Mouse (Mus musculus) ES-Bruce4 (cell line): Measurements from ENCODE around the gene Ntn4.

Experiments
- CTCF ChIP-seq: IDR thresholded peaks from one replicate; pipeline ENCODE4 v1.8.1; 2011; ENCODE audit warnings: low read depth, low read length
- POLR2A ChIP-seq: IDR thresholded peaks from one replicate; pipeline ENCODE4 v1.8.1; 2011; ENCODE audit warnings: low read length; ENCODE audit not compliant: insufficient read depth

- TF ChIP-seq POLR2A, result no peak
- no peak for TF ChIP-seq CTCF
Observed at GRCm38 (mm10) chr10:93699689-93700478, 59.4 kb downstream of the Ntn4 start.
